Mouse (Mus musculus): ENCODE measurements around the gene Eloa.

Gene Eloa

GRCm38 (mm10) chr4:136021549-136022047 is at the start of gene Eloa:
Gene Eloa (minus strand): TSS chr4:136021763.
- peak; percentile 100 for DNase-seq

GRCm38 (mm10) chr4:136071178-136071714 is 49.7 kb upstream of the Eloa start:
- DNase-seq, result peak; percentile 91

- DNase-seq, result no peak
These were observed 49.0 kb upstream of the Eloa start for GRCm38 (mm10) chr4:136070592-136070991.

- DNase-seq, result peak; percentile 91
These were observed 48.4 kb upstream of the Eloa start for GRCm38 (mm10) chr4:136069954-136070353.

- DNase-seq, result no peak
These were observed 47.8 kb upstream of the Eloa start for GRCm38 (mm10) chr4:136069313-136069712.

GRCm38 (mm10) chr4:136063143-136063542 is 41.6 kb upstream of the Eloa start:
- no peak for DNase-seq

GRCm38 (mm10) chr4:136059800-136060488 is 38.4 kb upstream of the Eloa start:
- peak; percentile 57 for DNase-seq

- DNase-seq, result no peak
These were observed 36.4 kb upstream of the Eloa start for GRCm38 (mm10) chr4:136057916-136058315.

- no peak for DNase-seq
These were observed 34.5 kb upstream of the Eloa start for GRCm38 (mm10) chr4:136056030-136056429.

GRCm38 (mm10) chr4:136053843-136054242 is 32.3 kb upstream of the Eloa start:
- no peak for DNase-seq

GRCm38 (mm10) chr4:136053247-136053596 is 31.7 kb upstream of the Eloa start, which contains the start of gene Rpl11:
Gene Rpl11 (minus strand): TSS chr4:136053428.
- DNase-seq, result peak; percentile 93

- no peak for DNase-seq
These were observed 31.1 kb upstream of the Eloa start for GRCm38 (mm10) chr4:136052534-136053246.

GRCm38 (mm10) chr4:136052060-136052459 is 30.5 kb upstream of the Eloa start:
- DNase-seq, result no peak

- DNase-seq, result no peak
These were observed 28.7 kb upstream of the Eloa start for GRCm38 (mm10) chr4:136050226-136050625.

GRCm38 (mm10) chr4:136048291-136049032 is 26.9 kb upstream of the Eloa start:
- DNase-seq, result no peak

- no peak for DNase-seq
These were observed 26.1 kb upstream of the Eloa start for GRCm38 (mm10) chr4:136047626-136048025.

GRCm38 (mm10) chr4:136046888-136047287 is 25.3 kb upstream of the Eloa start:
- DNase-seq, result no peak

- DNase-seq, result peak; percentile 50
These were observed 23.5 kb upstream of the Eloa start for GRCm38 (mm10) chr4:136045091-136045490.

- peak; percentile 33 for DNase-seq
These were observed 22.3 kb upstream of the Eloa start for GRCm38 (mm10) chr4:136043784-136044400.

GRCm38 (mm10) chr4:136035078-136035477 is 13.5 kb upstream of the Eloa start:
- DNase-seq, result no peak

- no peak for DNase-seq
These were observed 11.7 kb upstream of the Eloa start for GRCm38 (mm10) chr4:136033231-136033630.
